ENCODE assay signal across 28 mouse cellular contexts in genomic region chr17:12370289-12370688, GRCm38 (mm10). TPM values are rescaled to one million over a fixed set of nuclear protein-coding genes. Genes with fewer than 3 reads are reported as not detected.
DNase-seq lines count a peak whose midpoint lies in the region; ATAC-seq lines count a peak whose summit lies in the region.
"Had no signal": no experiment of that assay in that cellular context is flagged by ENCODE, and none has a peak within 500 bp of the region (broad histone marks: within the 10 kb centered on the region; RNA-seq: fewer than 3 reads in every experiment).

No protein-coding gene starts in this region.

- ATAC-seq in heart, embryonic 16.5 days (replicated peaks; ENCODE audit: extremely low read depth, insufficient read depth, low FRiP score) = peak; percentile 46; the same call in 1 of the 2 replicates
- ATAC-seq in intestine, embryonic 14.5 days (replicated peaks; ENCODE audit: low FRiP score, low TSS enrichment, low read depth) = peak; percentile 52; the same call in 1 of the 2 replicates
- ATAC-seq in limb, embryonic 13.5 days (ENCODE audit: low FRiP score, low read depth) = 0 out of 2 replicates have a peak, but pooled peaks have one; percentile 41
- ATAC-seq in stomach, embryonic 16.5 days (ENCODE audit: insufficient read depth, low FRiP score) = peak; percentile 56; the same call in 1 of the 2 replicates
- no peak for ATAC-seq in forebrain, embryonic 11.5 days (replicated peaks; ENCODE audit: low FRiP score)
- ATAC-seq: activated CD4-positive, CD25-positive, alpha-beta regulatory T cell, adult 4 months; CD4-positive, CD25-positive, alpha-beta regulatory T cell, adult 4 months; forebrain, embryonic 16.5 days; inflammation-experienced regulatory T-cells, adult 6 months; lung, postnatal 0 days; Patski had no signal

- H3K9ac ChIP-seq in heart, embryonic 16.5 days (ENCODE audit: low read length) = no peak overlapping the region
- H3K9ac ChIP-seq in intestine, embryonic 14.5 days (ENCODE audit: low read length) = no peak overlapping the region
- H3K9ac ChIP-seq in limb, embryonic 13.5 days = no peak overlapping the region
- no peak overlapping the region for H3K9ac ChIP-seq in stomach, embryonic 16.5 days (ENCODE audit: low read length)
- no peak overlapping the region for H3K9ac ChIP-seq in forebrain, embryonic 11.5 days (ENCODE audit: low read length)
- H3K9ac ChIP-seq: embryonic facial prominence, embryonic 12.5 days; hindbrain, embryonic 12.5 days; kidney, embryonic 15.5 days; midbrain, embryonic 12.5 days; neural tube, embryonic 13.5 days had no signal

- H3K27me3 ChIP-seq in heart, embryonic 16.5 days (ENCODE audit: control insufficient read depth, insufficient read depth, low read length) = no peaks in the 10 kb centered on the region
- H3K27me3 ChIP-seq in intestine, embryonic 14.5 days (replicated peaks; ENCODE audit: control insufficient read depth, insufficient read depth, low read length) = no peaks in the 10 kb centered on the region
- peaks cover 3% of the 10 kb centered on the region; the same call in 1 of the 2 replicates for H3K27me3 ChIP-seq in limb, embryonic 13.5 days
- H3K27me3 ChIP-seq in stomach, embryonic 16.5 days (ENCODE audit: control insufficient read depth, insufficient read depth, low read length) = no peaks in the 10 kb centered on the region
- H3K27me3 ChIP-seq in forebrain, embryonic 11.5 days (ENCODE audit: control insufficient read depth, insufficient read depth, low read length) = no peaks in the 10 kb centered on the region
- H3K27me3 ChIP-seq: embryonic facial prominence, embryonic 12.5 days; hindbrain, embryonic 12.5 days; kidney, embryonic 15.5 days; midbrain, embryonic 12.5 days; neural tube, embryonic 13.5 days; Patski had no signal

- no peak overlapping the region for H3K4me2 ChIP-seq in heart, embryonic 16.5 days (ENCODE audit: low read depth, low read length)
- no peak overlapping the region for H3K4me2 ChIP-seq in intestine, embryonic 14.5 days (ENCODE audit: low read length)
- H3K4me2 ChIP-seq in limb, embryonic 13.5 days (replicated peaks) = no peak overlapping the region
- H3K4me2 ChIP-seq in stomach, embryonic 16.5 days (ENCODE audit: low read depth, low read length) = no peak overlapping the region
- H3K4me2 ChIP-seq in forebrain, embryonic 11.5 days (ENCODE audit: low read depth, low read length, severe bottlenecking) = no peak overlapping the region
- H3K4me2 ChIP-seq: embryonic facial prominence, embryonic 12.5 days; hindbrain, embryonic 12.5 days; kidney, embryonic 15.5 days; midbrain, embryonic 12.5 days; neural tube, embryonic 13.5 days had no signal

- H3K9me3 ChIP-seq in heart, embryonic 16.5 days (replicated peaks; ENCODE audit: control insufficient read depth, low read length) = no peaks in the 10 kb centered on the region
- H3K9me3 ChIP-seq in intestine, embryonic 14.5 days (ENCODE audit: control insufficient read depth, low read length) = no peaks in the 10 kb centered on the region
- no peaks in the 10 kb centered on the region for H3K9me3 ChIP-seq in limb, embryonic 13.5 days
- no peaks in the 10 kb centered on the region for H3K9me3 ChIP-seq in stomach, embryonic 16.5 days (replicated peaks; ENCODE audit: control insufficient read depth, low read length)
- no peaks in the 10 kb centered on the region for H3K9me3 ChIP-seq in forebrain, embryonic 11.5 days (ENCODE audit: control insufficient read depth, low read length)
- H3K9me3 ChIP-seq: embryonic facial prominence, embryonic 12.5 days; hindbrain, embryonic 12.5 days; kidney, embryonic 15.5 days; midbrain, embryonic 12.5 days; neural tube, embryonic 13.5 days had no signal

- H3K27ac ChIP-seq in heart, embryonic 16.5 days (ENCODE audit: low read length) = no peak overlapping the region
- H3K27ac ChIP-seq in intestine, embryonic 14.5 days (ENCODE audit: low read depth) = no peak overlapping the region
- H3K27ac ChIP-seq in limb, embryonic 13.5 days = no peak overlapping the region
- no peak overlapping the region for H3K27ac ChIP-seq in stomach, embryonic 16.5 days (ENCODE audit: low read length)
- H3K27ac ChIP-seq in forebrain, embryonic 11.5 days (ENCODE audit: low read depth, low read length) = no peak overlapping the region
- H3K27ac ChIP-seq: embryonic facial prominence, embryonic 12.5 days; hindbrain, embryonic 12.5 days; kidney, embryonic 15.5 days; midbrain, embryonic 12.5 days; neural tube, embryonic 13.5 days had no signal

- WGBS in heart, embryonic 16.5 days = 40% methylated on average over 4 of the region's 4 CpGs
- WGBS in intestine, embryonic 14.5 days = 69% methylated on average over 4 of the region's 4 CpGs
- WGBS in limb, embryonic 13.5 days = 82% methylated on average over 4 of the region's 4 CpGs
- 59% methylated on average over 4 of the region's 4 CpGs for WGBS in stomach, embryonic 16.5 days
- WGBS in forebrain, embryonic 11.5 days = 81% methylated on average over 4 of the region's 4 CpGs

- no peak for DNase-seq in heart, postnatal 4 days
- DNase-seq in intestine, embryonic 14.5 days (ENCODE audit: low spot score) = no peak
- no peak for DNase-seq in cerebellum, postnatal 4 days (ENCODE audit: low spot score in 2 of 2)
- DNase-seq in forebrain, embryonic 11.5 days (ENCODE audit: low spot score) = no peak
- DNase-seq: adrenal gland, postnatal 10 days; cerebellum, adult 11 months; cerebellum, postnatal 14 days; liver; right cerebral cortex, adult 18-20 months; spleen, adult 18-20 months; thymus, postnatal 36 days had no signal

- H3K4me1 ChIP-seq in heart, embryonic 16.5 days (ENCODE audit: control insufficient read depth, insufficient read depth, low read length) = peaks cover 5% of the 10 kb centered on the region
- H3K4me1 ChIP-seq in intestine, embryonic 14.5 days (replicated peaks; ENCODE audit: control insufficient read depth, insufficient read depth, low read length) = peaks cover 11% of the 10 kb centered on the region; the same call in 1 of the 2 replicates
- 0 out of 2 replicates have a peak, but pooled peaks cover 3% of the 10 kb centered on the region for H3K4me1 ChIP-seq in limb, embryonic 13.5 days
- H3K4me1 ChIP-seq in stomach, embryonic 16.5 days (ENCODE audit: control insufficient read depth, insufficient read depth, low read length) = peaks cover 5% of the 10 kb centered on the region; the same call in 1 of the 2 replicates
- H3K4me1 ChIP-seq in forebrain, embryonic 11.5 days (replicated peaks; ENCODE audit: control insufficient read depth, insufficient read depth, low read length) = 0 out of 2 replicates have a peak, but pooled peaks cover 2% of the 10 kb centered on the region
- H3K4me1 ChIP-seq: hindbrain, embryonic 12.5 days; midbrain, embryonic 12.5 days had no signal

- no peak overlapping the region for H3K4me3 ChIP-seq in heart, embryonic 16.5 days (ENCODE audit: low read length)
- no peak overlapping the region for H3K4me3 ChIP-seq in intestine, embryonic 14.5 days (ENCODE audit: low read depth, low read length)
- H3K4me3 ChIP-seq in limb, embryonic 13.5 days = no peak overlapping the region
- H3K4me3 ChIP-seq in stomach, embryonic 16.5 days (replicated peaks; ENCODE audit: low read length) = no peak overlapping the region
- H3K4me3 ChIP-seq in forebrain, embryonic 11.5 days (ENCODE audit: low read depth, low read length) = no peak overlapping the region
- H3K4me3 ChIP-seq: embryonic facial prominence, embryonic 12.5 days; hindbrain, embryonic 12.5 days; kidney, embryonic 15.5 days; midbrain, embryonic 12.5 days; neural tube, embryonic 13.5 days had no signal

- no peaks in the 10 kb centered on the region for H3K36me3 ChIP-seq in heart, embryonic 16.5 days (ENCODE audit: control insufficient read depth, insufficient read depth)
- H3K36me3 ChIP-seq in intestine, embryonic 14.5 days (ENCODE audit: control insufficient read depth, insufficient read depth, low read length) = no peaks in the 10 kb centered on the region
- no peaks in the 10 kb centered on the region for H3K36me3 ChIP-seq in limb, embryonic 13.5 days
- H3K36me3 ChIP-seq in stomach, embryonic 16.5 days (ENCODE audit: control insufficient read depth, insufficient read depth, low read length) = no peaks in the 10 kb centered on the region
- H3K36me3 ChIP-seq in forebrain, embryonic 11.5 days (ENCODE audit: control insufficient read depth, insufficient read depth, low read length) = no peaks in the 10 kb centered on the region
- H3K36me3 ChIP-seq: embryonic facial prominence, embryonic 12.5 days; hindbrain, embryonic 12.5 days; kidney, embryonic 15.5 days; midbrain, embryonic 12.5 days; neural tube, embryonic 13.5 days had no signal

RNA-seq across cellular contexts. Expression of gene Plg, which starts 8.1 kb away (rescaled TPM):
- polyA plus RNA-seq in heart, embryonic 16.5 days (2015; fragmentation: Nextera tagmentation; extraction: Ambion mirVana) = 0.36 and 0.37 TPM in 2 replicates
- total RNA-seq in heart, postnatal 4 days (2021) = under 1 TPM in 1 of 2 experiments, not detected in 1; 0.11 TPM
- 0.82 and 0.88 TPM in 2 replicates for polyA plus RNA-seq in intestine, embryonic 14.5 days (2014; fragmentation: Nextera tagmentation; extraction: Ambion mirVana)
- polyA plus RNA-seq in limb, embryonic 13.5 days (2015; fragmentation: Nextera tagmentation; extraction: Ambion mirVana) = 0.08 and 0.43 TPM in 2 replicates
- polyA plus RNA-seq in stomach, embryonic 16.5 days (2015; fragmentation: Nextera tagmentation; extraction: Ambion mirVana) = 13.0 and 13.9 TPM in 2 replicates
- polyA plus RNA-seq in forebrain, embryonic 11.5 days (2014; fragmentation: Nextera tagmentation; extraction: Ambion mirVana) = 0.07 TPM in 1 of 2 replicates, not detected in the other
- total RNA-seq: ES-E14; layer of hippocampus, postnatal 14 days had no signal
- polyA plus RNA-seq: activated CD4-positive, CD25-positive, alpha-beta regulatory T cell, adult 4 months; CD4-positive, CD25-positive, alpha-beta regulatory T cell, adult 4 months; heart, embryonic 14.5 days; hindbrain, embryonic 12.5 days; inflammation-experienced regulatory T-cells, adult 6 months; midbrain, embryonic 12.5 days had no signal

RNA-seq across cellular contexts. Expression of gene Map3k4, which starts 51.7 kb away (rescaled TPM):
- polyA plus RNA-seq in heart, embryonic 16.5 days (2015; fragmentation: Nextera tagmentation; extraction: Ambion mirVana) = 28.1 and 33.4 TPM in 2 replicates
- 10 to 100 TPM; 34.4 to 41.5 TPM for total RNA-seq in heart, postnatal 4 days (2021)
- 42.6 and 46.8 TPM in 2 replicates for polyA plus RNA-seq in intestine, embryonic 14.5 days (2014; fragmentation: Nextera tagmentation; extraction: Ambion mirVana)
- 42.6 and 42.7 TPM in 2 replicates for polyA plus RNA-seq in limb, embryonic 13.5 days (2015; fragmentation: Nextera tagmentation; extraction: Ambion mirVana)
- 28.2 and 35.6 TPM in 2 replicates for polyA plus RNA-seq in stomach, embryonic 16.5 days (2015; fragmentation: Nextera tagmentation; extraction: Ambion mirVana)
- 49.5 and 59.4 TPM in 2 replicates for polyA plus RNA-seq in forebrain, embryonic 11.5 days (2014; fragmentation: Nextera tagmentation; extraction: Ambion mirVana)
